Mouse (Mus musculus) hindbrain, embryonic 10.5 days (tissue): ENCODE data around the gene Cdyl2. TPM values are rescaled to one million over a fixed set of nuclear protein-coding genes. Genes with fewer than 3 reads are reported as not detected.
A peak's percentile ranks its signal among the peaks of the same experiment; 100 is the strongest.

ENCODE experiments used
- DNase-seq: peaks from one replicate; pipeline ENCODE4 v3.0.0-alpha.2; 2017; ENCODE audit warnings: low spot score
- H3K27ac ChIP-seq: fragments of 300-500 bp; sonication (generic); 2 replicates; pipeline ENCODE4 v1.5.1; 2016; ENCODE audit warnings: mild to moderate bottlenecking, moderate library complexity
- H3K27me3 ChIP-seq: fragments of 300-500 bp; sonication (generic); 2 replicates; pipeline ENCODE4 v1.6.1; 2016; ENCODE audit warnings: mild to moderate bottlenecking; ENCODE audit not compliant: poor library complexity, insufficient read depth, severe bottlenecking
- H3K36me3 ChIP-seq: fragments of 300-500 bp; sonication (generic); 2 replicates; pipeline ENCODE4 v1.6.1; 2016; ENCODE audit warnings: mild to moderate bottlenecking, moderate library complexity
- H3K4me1 ChIP-seq: fragments of 300-500 bp; sonication (generic); replicated peaks from 2 replicates; pipeline ENCODE4 v1.6.1; 2016; ENCODE audit warnings: mild to moderate bottlenecking
- H3K4me3 ChIP-seq: fragments of 300-500 bp; sonication (generic); 2 replicates; pipeline ENCODE4 v1.5.1; 2016; ENCODE audit warnings: mild to moderate bottlenecking, moderate library complexity
- H3K9me3 ChIP-seq: fragments of 300-500 bp; sonication (generic); 2 replicates; pipeline ENCODE4 v1.6.1; 2016; ENCODE audit warnings: mild to moderate bottlenecking, moderate library complexity
- WGBS: fragments of 180-500 bp; shearing (Covaris S2); methylation state at CpG from one replicate; pipeline ENCODE4 v1.1.7; 2016; 5-methylcytosine and 5-hydroxymethylcytosine counted together
- polyA plus RNA-seq: library from polyadenylated mRNA; unstranded; fragments of >200 nt; fragmentation: Nextera tagmentation; extraction: Ambion mirVana; gene quantifications from 2 replicates; pipeline ENCODE4 v1.2.1, GENCODE M21; 2016

The Cdyl2 gene
- polyA plus RNA-seq, 1 experiment from 2014 or later = 7.4 TPM

GRCm38 (mm10) chr8:116614901-116615300 is 117.9 kb downstream of the Cdyl2 start:
- no peak for DNase-seq
- Histone ChIP-seq H3K27ac (no peak overlapping the region), H3K27me3 (no peaks in the 10 kb centered on the region), H3K4me3 (no peak overlapping the region), H3K4me1 (0 out of 2 replicates have a peak, but pooled peaks cover 3% of the 10 kb centered on the region), H3K9me3 (no peaks in the 10 kb centered on the region), H3K36me3 (no peaks in the 10 kb centered on the region)
- WGBS = 87% methylated on average over 7 of the region's 7 CpGs

GRCm38 (mm10) chr8:116606171-116606570 is 126.6 kb downstream of the Cdyl2 start:
- no peaks in the 10 kb centered on the region for H3K4me1 ChIP-seq
- H3K4me3 ChIP-seq = no peak overlapping the region
- no peak overlapping the region for H3K27ac ChIP-seq
- peaks cover 7% of the 10 kb centered on the region; the same call in 1 of the 2 replicates for H3K9me3 ChIP-seq
- 58% methylated on average over 13 of the region's 13 CpGs for WGBS
- no peaks in the 10 kb centered on the region for H3K36me3 ChIP-seq
- no peaks in the 10 kb centered on the region for H3K27me3 ChIP-seq
- no peak for DNase-seq

GRCm38 (mm10) chr8:116602806-116603205 is 130.0 kb downstream of the Cdyl2 start:
- H3K4me3 ChIP-seq = no peak overlapping the region
- H3K27me3 ChIP-seq = no peaks in the 10 kb centered on the region
- H3K4me1 ChIP-seq = no peaks in the 10 kb centered on the region
- DNase-seq = no peak
- WGBS = 91% methylated on average over 4 of the region's 4 CpGs
- H3K9me3 ChIP-seq = peaks cover 7% of the 10 kb centered on the region; the same call in 1 of the 2 replicates
- H3K27ac ChIP-seq = no peak overlapping the region
- H3K36me3 ChIP-seq = no peaks in the 10 kb centered on the region

- Histone ChIP-seq H3K4me3 (no peak overlapping the region), H3K4me1 (no peaks in the 10 kb centered on the region), H3K36me3 (no peaks in the 10 kb centered on the region), H3K9me3 (peaks cover 7% of the 10 kb centered on the region; the same call in 1 of the 2 replicates), H3K27me3 (no peaks in the 10 kb centered on the region), H3K27ac (no peak overlapping the region)
- DNase-seq = no peak
- WGBS = 84% methylated on average over 6 of the region's 6 CpGs
Measured at GRCm38 (mm10) chr8:116599728-116600127, 133.1 kb downstream of the Cdyl2 start.

GRCm38 (mm10) chr8:116591226-116591625 is 141.6 kb downstream of the Cdyl2 start:
- no peak overlapping the region for H3K4me3 ChIP-seq
- no peaks in the 10 kb centered on the region for H3K9me3 ChIP-seq
- H3K36me3 ChIP-seq = no peaks in the 10 kb centered on the region
- DNase-seq = no peak
- 83% methylated on average over 10 of the region's 10 CpGs for WGBS
- no peak overlapping the region for H3K27ac ChIP-seq
- H3K27me3 ChIP-seq = no peaks in the 10 kb centered on the region
- H3K4me1 ChIP-seq = peaks cover 6% of the 10 kb centered on the region

GRCm38 (mm10) chr8:116590546-116590945 is 142.2 kb downstream of the Cdyl2 start:
- no peak overlapping the region for H3K27ac ChIP-seq
- H3K36me3 ChIP-seq = no peaks in the 10 kb centered on the region
- 87% methylated on average over 4 of the region's 4 CpGs for WGBS

GRCm38 (mm10) chr8:116590106-116590505 is 142.7 kb downstream of the Cdyl2 start:
- peaks cover 6% of the 10 kb centered on the region for H3K4me1 ChIP-seq
- DNase-seq = no peak
- no peaks in the 10 kb centered on the region for H3K36me3 ChIP-seq
- no peaks in the 10 kb centered on the region for H3K27me3 ChIP-seq
- H3K27ac ChIP-seq = no peak overlapping the region
- H3K4me3 ChIP-seq = no peak overlapping the region
- 88% methylated on average over 14 of the region's 14 CpGs for WGBS
- no peaks in the 10 kb centered on the region for H3K9me3 ChIP-seq

More at GRCm38 (mm10) chr8:116590546-116590945, 142.2 kb downstream of the Cdyl2 start:
- Histone ChIP-seq H3K4me3 (no peak overlapping the region), H3K9me3 (no peaks in the 10 kb centered on the region), H3K27me3 (no peaks in the 10 kb centered on the region), H3K4me1 (peaks cover 6% of the 10 kb centered on the region)
- DNase-seq = no peak

GRCm38 (mm10) chr8:116587616-116588468 is 144.9 kb downstream of the Cdyl2 start:
- Histone ChIP-seq H3K36me3 (peaks cover 10% of the 10 kb centered on the region; the same call in 1 of the 2 replicates), H3K27ac (peak overlapping the region; percentile 72), H3K4me3 (no peak overlapping the region), H3K27me3 (no peaks in the 10 kb centered on the region), H3K4me1 (peaks cover 6% of the 10 kb centered on the region), H3K9me3 (no peaks in the 10 kb centered on the region)
- DNase-seq = no peak
- 81% methylated on average over 19 of the region's 19 CpGs for WGBS

GRCm38 (mm10) chr8:116581318-116582019 is 151.3 kb downstream of the Cdyl2 start:
- no peak for DNase-seq
- H3K9me3 ChIP-seq = 0 out of 2 replicates have a peak, but pooled peaks cover 4% of the 10 kb centered on the region
- 88% methylated on average over 11 of the region's 11 CpGs for WGBS
- H3K27ac ChIP-seq = no peak overlapping the region
- no peak overlapping the region for H3K4me3 ChIP-seq
- H3K4me1 ChIP-seq = no peaks in the 10 kb centered on the region
- no peaks in the 10 kb centered on the region for H3K27me3 ChIP-seq
- H3K36me3 ChIP-seq = peaks cover 16% of the 10 kb centered on the region; the same call in 1 of the 2 replicates

- Histone ChIP-seq H3K4me1 (no peaks in the 10 kb centered on the region), H3K36me3 (peaks cover 9% of the 10 kb centered on the region; the same call in 1 of the 2 replicates), H3K9me3 (0 out of 2 replicates have a peak, but pooled peaks cover 4% of the 10 kb centered on the region), H3K27ac (no peak overlapping the region), H3K27me3 (no peaks in the 10 kb centered on the region), H3K4me3 (no peak overlapping the region)
- DNase-seq = no peak
- 89% methylated on average over 2 of the region's 2 CpGs for WGBS
Measured at GRCm38 (mm10) chr8:116576732-116577131, 156.1 kb downstream of the Cdyl2 start.

- H3K27ac ChIP-seq = no peak overlapping the region
- no peaks in the 10 kb centered on the region for H3K27me3 ChIP-seq
- DNase-seq = no peak
- H3K9me3 ChIP-seq = 0 out of 2 replicates have a peak, but pooled peaks cover 1% of the 10 kb centered on the region
- peaks cover 8% of the 10 kb centered on the region; the same call in 1 of the 2 replicates for H3K36me3 ChIP-seq
- 87% methylated on average over 5 of the region's 5 CpGs for WGBS
- no peak overlapping the region for H3K4me3 ChIP-seq
- no peaks in the 10 kb centered on the region for H3K4me1 ChIP-seq
Measured at GRCm38 (mm10) chr8:116573085-116573484, 159.7 kb downstream of the Cdyl2 start.

GRCm38 (mm10) chr8:116552778-116553177 is 180.0 kb downstream of the Cdyl2 start:
- 89% methylated on average over 3 of the region's 3 CpGs for WGBS
- no peaks in the 10 kb centered on the region for H3K27me3 ChIP-seq

GRCm38 (mm10) chr8:116552255-116552654 is 180.5 kb downstream of the Cdyl2 start:
- 93% methylated on average over 6 of the region's 6 CpGs for WGBS
- no peak overlapping the region for H3K27ac ChIP-seq

More at GRCm38 (mm10) chr8:116552778-116553177, 180.0 kb downstream of the Cdyl2 start:
- DNase-seq = no peak
- Histone ChIP-seq H3K27ac (no peak overlapping the region), H3K4me3 (no peak overlapping the region), H3K9me3 (no peaks in the 10 kb centered on the region), H3K4me1 (no peaks in the 10 kb centered on the region), H3K36me3 (no peaks in the 10 kb centered on the region)

More at GRCm38 (mm10) chr8:116552255-116552654, 180.5 kb downstream of the Cdyl2 start:
- Histone ChIP-seq H3K27me3 (no peaks in the 10 kb centered on the region), H3K9me3 (no peaks in the 10 kb centered on the region), H3K36me3 (no peaks in the 10 kb centered on the region), H3K4me3 (no peak overlapping the region), H3K4me1 (no peaks in the 10 kb centered on the region)
- DNase-seq = no peak
